In genomic region chr12:31897456-31897855, GRCm38 (mm10) we compare ENCODE assay signal across 13 mouse cellular contexts. TPM values are rescaled to one million over a fixed set of nuclear protein-coding genes. Genes with fewer than 3 reads are reported as not detected.
DNase-seq lines count a peak whose midpoint lies in the region; ATAC-seq lines count a peak whose summit lies in the region.
"Had no signal": no experiment of that assay in that cellular context is flagged by ENCODE, and none has a peak within 500 bp of the region (broad histone marks: within the 10 kb centered on the region; RNA-seq: fewer than 3 reads in every experiment).

No protein-coding gene starts in this region.

- H3K27ac ChIP-seq in embryonic facial prominence, embryonic 14.5 days (replicated peaks; ENCODE audit: low read depth, low read length): no peak overlapping the region
- H3K27ac ChIP-seq in embryonic facial prominence, embryonic 10.5 days (replicated peaks): no peak overlapping the region
- H3K27ac ChIP-seq in midbrain, embryonic 14.5 days (replicated peaks; ENCODE audit: low read depth, low read length): peak overlapping the region; percentile 78; the same call in 1 of the 2 replicates

- H3K4me2 ChIP-seq in embryonic facial prominence, embryonic 14.5 days (ENCODE audit: low read depth, low read length): no peak overlapping the region
- H3K4me2 ChIP-seq in midbrain, embryonic 14.5 days (ENCODE audit: low read length): no peak overlapping the region
- H3K4me2 ChIP-seq: liver, embryonic 11.5 days had no signal

- 56% methylated on average over 7 of the region's 7 CpGs for WGBS in embryonic facial prominence, embryonic 14.5 days
- 66% methylated on average over 7 of the region's 7 CpGs for WGBS in embryonic facial prominence, embryonic 10.5 days
- 55% methylated on average over 7 of the region's 7 CpGs for WGBS in midbrain, embryonic 14.5 days

- DNase-seq in embryonic facial prominence, embryonic 14.5 days (ENCODE audit: low spot score): no peak
- no peak for DNase-seq in embryonic facial prominence, embryonic 10.5 days (ENCODE audit: low spot score)
- peak; percentile 61 for DNase-seq in left cerebral cortex, postnatal 4 days
- no peak for DNase-seq in left cerebral cortex, adult 11 months (ENCODE audit: low spot score)
- DNase-seq in cerebellum, postnatal 10 days: peak; percentile 86 to 90
- no peak for DNase-seq in midbrain, embryonic 14.5 days
- DNase-seq in T-cell, adult 2 months (ENCODE audit: low spot score): no peak
- no peak for DNase-seq in gastrocnemius, postnatal 10 days
- DNase-seq: heart, postnatal 14 days; kidney, adult 2 months had no signal

- H3K36me3 ChIP-seq in embryonic facial prominence, embryonic 14.5 days (ENCODE audit: control insufficient read depth, insufficient read depth, low read length): 0 out of 2 replicates have a peak, but pooled peaks cover 14% of the 10 kb centered on the region
- peaks cover 9% of the 10 kb centered on the region for H3K36me3 ChIP-seq in embryonic facial prominence, embryonic 10.5 days (replicated peaks)
- no peaks in the 10 kb centered on the region; the same call in 1 of the 2 replicates for H3K36me3 ChIP-seq in midbrain, embryonic 14.5 days (ENCODE audit: control insufficient read depth, insufficient read depth, low read length)

- no peaks in the 10 kb centered on the region for H3K27me3 ChIP-seq in embryonic facial prominence, embryonic 14.5 days (replicated peaks; ENCODE audit: control insufficient read depth, insufficient read depth, low read length)
- H3K27me3 ChIP-seq in embryonic facial prominence, embryonic 10.5 days (replicated peaks; ENCODE audit: low read depth, poor library complexity, severe bottlenecking): no peaks in the 10 kb centered on the region
- H3K27me3 ChIP-seq in midbrain, embryonic 14.5 days (ENCODE audit: control insufficient read depth, insufficient read depth, low read length): no peaks in the 10 kb centered on the region
- H3K27me3 ChIP-seq: megakaryocyte, embryonic 14.5 days; Patski had no signal

- peak; percentile 44; the same call in 1 of the 2 replicates for ATAC-seq in embryonic facial prominence, embryonic 14.5 days (ENCODE audit: low read depth)
- no peak for ATAC-seq in midbrain, embryonic 14.5 days (ENCODE audit: low FRiP score, low TSS enrichment)
- ATAC-seq: Patski had no signal

- H3K4me3 ChIP-seq in embryonic facial prominence, embryonic 14.5 days (ENCODE audit: low read depth, low read length): no peak overlapping the region
- no peak overlapping the region for H3K4me3 ChIP-seq in embryonic facial prominence, embryonic 10.5 days
- H3K4me3 ChIP-seq in midbrain, embryonic 14.5 days (replicated peaks; ENCODE audit: low read depth, low read length): no peak overlapping the region
- H3K4me3 ChIP-seq: megakaryocyte, embryonic 14.5 days had no signal

- H3K9ac ChIP-seq in embryonic facial prominence, embryonic 14.5 days (ENCODE audit: low read depth, low read length): no peak overlapping the region
- H3K9ac ChIP-seq in midbrain, embryonic 14.5 days (replicated peaks; ENCODE audit: low read length): no peak overlapping the region

- H3K4me1 ChIP-seq in embryonic facial prominence, embryonic 14.5 days (ENCODE audit: control insufficient read depth, insufficient read depth, low read length): no peaks in the 10 kb centered on the region
- H3K4me1 ChIP-seq in embryonic facial prominence, embryonic 10.5 days: peaks cover 29% of the 10 kb centered on the region
- H3K4me1 ChIP-seq in midbrain, embryonic 14.5 days (ENCODE audit: control insufficient read depth, insufficient read depth, low read length): peaks cover 32% of the 10 kb centered on the region

- intact Hi-C loops in left cerebral cortex, postnatal 4 days (cut with DNase I): no loop called here

- H3K9me3 ChIP-seq in embryonic facial prominence, embryonic 14.5 days (ENCODE audit: control insufficient read depth, low read length): no peaks in the 10 kb centered on the region
- H3K9me3 ChIP-seq in embryonic facial prominence, embryonic 10.5 days: no peaks in the 10 kb centered on the region
- H3K9me3 ChIP-seq in midbrain, embryonic 14.5 days (ENCODE audit: control insufficient read depth, low read length): no peaks in the 10 kb centered on the region

RNA-seq across cellular contexts. Expression of gene Hbp1, which starts 52.9 kb away (rescaled TPM):
- 116 and 129 TPM in 2 replicates for polyA plus RNA-seq in embryonic facial prominence, embryonic 14.5 days (2014; fragmentation: Nextera tagmentation; extraction: Ambion mirVana)
- 92.9 and 103 TPM in 2 replicates for polyA plus RNA-seq in embryonic facial prominence, embryonic 10.5 days (2016; fragmentation: Nextera tagmentation; extraction: Ambion mirVana)
- total RNA-seq in left cerebral cortex, postnatal 4 days (2021): 10 to 100 TPM; 20.5 to 21.6 TPM
- 46.2 and 70.8 TPM in 2 replicates for polyA plus RNA-seq in midbrain, embryonic 14.5 days (2014; fragmentation: Nextera tagmentation; extraction: Ambion mirVana)
- total RNA-seq in gastrocnemius, postnatal 10 days (2021): 10 to 100 TPM; 59.2 to 63.1 TPM

Comparison
In these comparisons a context has a peak if more than half of its experiments do, and no peak if none do; other contexts are left out.
1. DNase-seq: peak in left cerebral cortex, postnatal 4 days (single experiment) and cerebellum, postnatal 10 days (2 of 2); none in embryonic facial prominence, embryonic 14.5 days (single experiment), embryonic facial prominence, embryonic 10.5 days (single experiment), left cerebral cortex, adult 11 months (single experiment), midbrain, embryonic 14.5 days (single experiment), T-cell, adult 2 months (single experiment) and gastrocnemius, postnatal 10 days (single experiment).